Mouse (Mus musculus) liver (tissue): ENCODE data around the gene Cfd.

ENCODE experiments used
- DNase-seq: peaks from one replicate; pipeline ENCODE4 v3.0.0-alpha.2; 2020; ENCODE audit warnings: mixed read lengths

Gene Cfd

GRCm38 (mm10) chr10:79886611-79887010, 4.0 kb upstream of the Cfd start:
- DNase-seq: no peak

GRCm38 (mm10) chr10:79889386-79889785, 1.3 kb upstream of the Cfd start:
- no peak for DNase-seq

- DNase-seq: peak; percentile 85
These were observed 1.9 kb downstream of the Cfd start for GRCm38 (mm10) chr10:79892451-79893118.

GRCm38 (mm10) chr10:79896306-79896705, 5.7 kb downstream of the Cfd start:
- no peak for DNase-seq

- DNase-seq: no peak
These were observed 6.2 kb downstream of the Cfd start for GRCm38 (mm10) chr10:79896814-79897213.

GRCm38 (mm10) chr10:79897316-79898245, 6.9 kb downstream of the Cfd start:
- peak; percentile 76 for DNase-seq

- DNase-seq: no peak
These were observed 10.3 kb downstream of the Cfd start for GRCm38 (mm10) chr10:79900951-79901410.

GRCm38 (mm10) chr10:79906712-79907111, 16.1 kb downstream of the Cfd start:
- no peak for DNase-seq

- DNase-seq: no peak
These were observed 16.8 kb downstream of the Cfd start for GRCm38 (mm10) chr10:79907415-79907814.

GRCm38 (mm10) chr10:79908167-79909091, 17.8 kb downstream of the Cfd start, which contains the start of gene Med16:
Gene Med16 (minus strand): TSS chr10:79908923.
- DNase-seq: peak; percentile 96

GRCm38 (mm10) chr10:79909092-79909922, 18.7 kb downstream of the Cfd start:
- DNase-seq: peak; percentile 31

- no peak for DNase-seq
These were observed 19.9 kb downstream of the Cfd start, which contains the start of gene Gm26602 for GRCm38 (mm10) chr10:79910556-79910955. Gene Gm26602 (plus strand): TSS chr10:79910856.

GRCm38 (mm10) chr10:79912412-79912811, 21.8 kb downstream of the Cfd start:
- peak; percentile 42 for DNase-seq

- DNase-seq: peak; percentile 68
These were observed 23.7 kb downstream of the Cfd start for GRCm38 (mm10) chr10:79914131-79914947.

GRCm38 (mm10) chr10:79914948-79915596, 24.4 kb downstream of the Cfd start:
- DNase-seq: no peak

GRCm38 (mm10) chr10:79916081-79916480, 25.4 kb downstream of the Cfd start:
- peak; percentile 21 for DNase-seq

- DNase-seq: peak; percentile 91
These were observed 26.3 kb downstream of the Cfd start, which contains the start of gene Kiss1r for GRCm38 (mm10) chr10:79916808-79917531. Gene Kiss1r (plus strand): TSS chr10:79916971.

GRCm38 (mm10) chr10:79917532-79918100, 27.0 kb downstream of the Cfd start:
- DNase-seq: no peak
